Mouse (Mus musculus) cerebellum, adult 9-10 months (tissue): ENCODE measurements around the gene Prune1.

Experiments used
- DNase-seq: peaks from one replicate; pipeline ENCODE4 v3.0.0; 2022

Gene Prune1

DNA sequence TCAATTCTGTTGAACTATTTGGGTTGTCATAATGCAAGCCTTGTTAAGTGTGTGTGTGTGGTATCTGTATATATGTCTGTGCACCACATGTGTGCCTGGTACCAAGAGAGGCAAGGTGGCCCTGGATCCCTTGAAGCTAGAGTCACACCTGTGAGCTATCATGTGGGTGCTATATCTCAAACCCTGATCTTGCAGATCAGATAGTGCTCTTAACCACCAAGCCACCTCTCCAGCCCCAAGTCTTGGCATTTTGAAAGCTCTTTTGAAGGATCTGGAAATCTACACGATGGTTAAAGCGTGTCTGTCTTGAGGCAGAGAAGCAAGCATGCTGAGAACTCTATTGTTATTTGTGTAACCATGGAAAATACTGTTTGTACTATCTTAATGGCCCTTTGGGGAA is 71.3 kb downstream of the Prune1 start:
- DNase-seq, result no peak

- DNase-seq, result no peak
These were observed 73.6 kb downstream of the Prune1 start for GRCm38 (mm10) chr3:95208286-95208685.

- no peak for DNase-seq
These were observed 78.0 kb downstream of the Prune1 start for GRCm38 (mm10) chr3:95203880-95204279.
